Mouse (Mus musculus): ENCODE results near the gene Ncam1.

Ncam1 gene

GRCm38 (mm10) chr9:49621691-49622090 lies 177.0 kb downstream of the Ncam1 start:
- DNase-seq (ENCODE audit: low spot score): no peak

- DNase-seq (ENCODE audit: low spot score): no peak
Measured at GRCm38 (mm10) chr9:49618699-49619392, 179.9 kb downstream of the Ncam1 start.

GRCm38 (mm10) chr9:49618266-49618665 lies 180.5 kb downstream of the Ncam1 start:
- no peak for DNase-seq (ENCODE audit: low spot score)

- no peak for DNase-seq (ENCODE audit: low spot score)
Measured at GRCm38 (mm10) chr9:49617216-49617615, 181.5 kb downstream of the Ncam1 start.

GRCm38 (mm10) chr9:49612387-49612786 lies 186.3 kb downstream of the Ncam1 start:
- DNase-seq (ENCODE audit: low spot score): no peak

- DNase-seq (ENCODE audit: low spot score): no peak
Measured at GRCm38 (mm10) chr9:49608191-49608590, 190.5 kb downstream of the Ncam1 start.

GRCm38 (mm10) chr9:49606717-49607116 lies 192.0 kb downstream of the Ncam1 start:
- DNase-seq (ENCODE audit: low spot score): no peak

- DNase-seq (ENCODE audit: low spot score): no peak
Measured at GRCm38 (mm10) chr9:49606317-49606716, 192.4 kb downstream of the Ncam1 start.

GRCm38 (mm10) chr9:49605791-49606190 lies 192.9 kb downstream of the Ncam1 start:
- no peak for DNase-seq (ENCODE audit: low spot score)

- no peak for DNase-seq (ENCODE audit: low spot score)
Measured at GRCm38 (mm10) chr9:49605351-49605750, 193.4 kb downstream of the Ncam1 start.

- no peak for DNase-seq (ENCODE audit: low spot score)
Measured at GRCm38 (mm10) chr9:49601215-49601614, 197.5 kb downstream of the Ncam1 start.

- no peak for DNase-seq (ENCODE audit: low spot score)
Measured at GRCm38 (mm10) chr9:49595635-49596348, 202.9 kb downstream of the Ncam1 start.

- DNase-seq (ENCODE audit: low spot score): no peak
Measured at GRCm38 (mm10) chr9:49594876-49595634, 203.7 kb downstream of the Ncam1 start.

GRCm38 (mm10) chr9:49593951-49594536 lies 204.7 kb downstream of the Ncam1 start:
- no peak for DNase-seq (ENCODE audit: low spot score)

- DNase-seq (ENCODE audit: low spot score): no peak
Measured at GRCm38 (mm10) chr9:49592006-49592405, 206.7 kb downstream of the Ncam1 start.

GRCm38 (mm10) chr9:49590261-49590660 lies 208.5 kb downstream of the Ncam1 start:
- DNase-seq (ENCODE audit: low spot score): no peak

GRCm38 (mm10) chr9:49577136-49577535 lies 221.6 kb downstream of the Ncam1 start:
- DNase-seq (ENCODE audit: low spot score): no peak

GRCm38 (mm10) chr9:49571695-49572510 lies 226.8 kb downstream of the Ncam1 start:
- no peak for DNase-seq (ENCODE audit: low spot score)

- no peak for DNase-seq (ENCODE audit: low spot score)
Measured at GRCm38 (mm10) chr9:49570731-49571694, 227.7 kb downstream of the Ncam1 start.

- no peak for DNase-seq (ENCODE audit: low spot score)
Measured at GRCm38 (mm10) chr9:49570033-49570660, 228.6 kb downstream of the Ncam1 start.

Data from ovary, postnatal 36 days (tissue).